Mouse (Mus musculus): ENCODE data around the gene Irgm2. TPM values are rescaled to one million over a fixed set of nuclear protein-coding genes. Genes with fewer than 3 reads are reported as not detected.
"Not testable (repeated sequence)": the region's sequence is repeated elsewhere in the genome, so short reads cannot be mapped to it uniquely, and the experiment has no call there.

Irgm2 gene
- polyA plus RNA-seq, 1 experiment: 1.2 TPM

- no peak for TF ChIP-seq POLR2A (IDR thresholded peaks at IDR 0.05; ENCODE audit: borderline replicate concordance, extremely low read depth, insufficient read depth, insufficient read length, poor library complexity, severe bottlenecking)
- TF ChIP-seq CTCF (IDR thresholded peaks at IDR 0.05; ENCODE audit: borderline replicate concordance, extremely low read depth, insufficient read depth, insufficient read length): no peak
- DNase-seq (ENCODE audit: low read depth): no peak
Observed at GRCm38 (mm10) chr11:58214391-58215048, 15.1 kb downstream of the Irgm2 start.

GRCm38 (mm10) chr11:58215049-58215430, 15.6 kb downstream of the Irgm2 start:
- not testable (repeated sequence) for DNase-seq (ENCODE audit: low read depth)

GRCm38 (mm10) chr11:58215814-58216213, 16.4 kb downstream of the Irgm2 start:
- DNase-seq (ENCODE audit: low read depth): no peak
- TF ChIP-seq CTCF (IDR thresholded peaks at IDR 0.05; ENCODE audit: borderline replicate concordance, extremely low read depth, insufficient read depth, insufficient read length): no peak
- TF ChIP-seq POLR2A (IDR thresholded peaks at IDR 0.05; ENCODE audit: borderline replicate concordance, extremely low read depth, insufficient read depth, insufficient read length, poor library complexity, severe bottlenecking): no peak

GRCm38 (mm10) chr11:58216823-58217222, 17.4 kb downstream of the Irgm2 start:
- DNase-seq (ENCODE audit: low read depth): no peak
- no peak for TF ChIP-seq POLR2A (IDR thresholded peaks at IDR 0.05; ENCODE audit: borderline replicate concordance, extremely low read depth, insufficient read depth, insufficient read length, poor library complexity, severe bottlenecking)
- no peak for TF ChIP-seq CTCF (IDR thresholded peaks at IDR 0.05; ENCODE audit: borderline replicate concordance, extremely low read depth, insufficient read depth, insufficient read length)

GRCm38 (mm10) chr11:58223751-58224150, 24.3 kb downstream of the Irgm2 start:
- DNase-seq (ENCODE audit: low read depth): peak; percentile 15

GRCm38 (mm10) chr11:58224313-58224712, 24.9 kb downstream of the Irgm2 start:
- TF ChIP-seq CTCF (IDR thresholded peaks at IDR 0.05; ENCODE audit: borderline replicate concordance, extremely low read depth, insufficient read depth, insufficient read length) (no peak), POLR2A (IDR thresholded peaks at IDR 0.05; ENCODE audit: borderline replicate concordance, extremely low read depth, insufficient read depth, insufficient read length, poor library complexity, severe bottlenecking) (no peak)
- no peak for DNase-seq (ENCODE audit: low read depth)

More at GRCm38 (mm10) chr11:58223751-58224150, 24.3 kb downstream of the Irgm2 start:
- no peak for TF ChIP-seq CTCF (IDR thresholded peaks at IDR 0.05; ENCODE audit: borderline replicate concordance, extremely low read depth, insufficient read depth, insufficient read length)
- no peak for TF ChIP-seq POLR2A (IDR thresholded peaks at IDR 0.05; ENCODE audit: borderline replicate concordance, extremely low read depth, insufficient read depth, insufficient read length, poor library complexity, severe bottlenecking)

- DNase-seq (ENCODE audit: low read depth): not testable (repeated sequence)
Observed at GRCm38 (mm10) chr11:58224872-58225271, 25.5 kb downstream of the Irgm2 start.

GRCm38 (mm10) chr11:58225655-58226054, 26.2 kb downstream of the Irgm2 start:
- peak; percentile 65 for DNase-seq (ENCODE audit: low read depth)
- TF ChIP-seq CTCF (IDR thresholded peaks at IDR 0.05; ENCODE audit: borderline replicate concordance, extremely low read depth, insufficient read depth, insufficient read length) (peak; percentile 93), POLR2A (IDR thresholded peaks at IDR 0.05; ENCODE audit: borderline replicate concordance, extremely low read depth, insufficient read depth, insufficient read length, poor library complexity, severe bottlenecking) (no peak)

GRCm38 (mm10) chr11:58226425-58226824, 27.0 kb downstream of the Irgm2 start:
- no peak for TF ChIP-seq CTCF (IDR thresholded peaks at IDR 0.05; ENCODE audit: borderline replicate concordance, extremely low read depth, insufficient read depth, insufficient read length)
- no peak for TF ChIP-seq POLR2A (IDR thresholded peaks at IDR 0.05; ENCODE audit: borderline replicate concordance, extremely low read depth, insufficient read depth, insufficient read length, poor library complexity, severe bottlenecking)

GRCm38 (mm10) chr11:58228021-58228420, 28.6 kb downstream of the Irgm2 start:
- not testable (repeated sequence) for DNase-seq (ENCODE audit: low read depth)

More at GRCm38 (mm10) chr11:58226425-58226824, 27.0 kb downstream of the Irgm2 start:
- DNase-seq (ENCODE audit: low read depth): no peak

GRCm38 (mm10) chr11:58230396-58230910, 31.0 kb downstream of the Irgm2 start:
- no peak for TF ChIP-seq CTCF (IDR thresholded peaks at IDR 0.05; ENCODE audit: borderline replicate concordance, extremely low read depth, insufficient read depth, insufficient read length)
- no peak for TF ChIP-seq POLR2A (IDR thresholded peaks at IDR 0.05; ENCODE audit: borderline replicate concordance, extremely low read depth, insufficient read depth, insufficient read length, poor library complexity, severe bottlenecking)
- DNase-seq (ENCODE audit: low read depth): no peak

GRCm38 (mm10) chr11:58231156-58231555, 31.7 kb downstream of the Irgm2 start:
- no peak for TF ChIP-seq CTCF (IDR thresholded peaks at IDR 0.05; ENCODE audit: borderline replicate concordance, extremely low read depth, insufficient read depth, insufficient read length)
- TF ChIP-seq POLR2A (IDR thresholded peaks at IDR 0.05; ENCODE audit: borderline replicate concordance, extremely low read depth, insufficient read depth, insufficient read length, poor library complexity, severe bottlenecking): no peak
- DNase-seq (ENCODE audit: low read depth): no peak

GRCm38 (mm10) chr11:58234551-58234950, 35.1 kb downstream of the Irgm2 start:
- not testable (repeated sequence) for DNase-seq (ENCODE audit: low read depth)

All from brain, embryonic 14.5 days (tissue).